Mouse (Mus musculus): ENCODE results near the gene Rcan1. TPM values are rescaled to one million over a fixed set of nuclear protein-coding genes. Genes with fewer than 3 reads are reported as not detected.

Rcan1 gene
- polyA plus RNA-seq, 1 experiment from 2014 or later = 103 TPM

GRCm38 (mm10) chr16:92430731-92431130, 39.9 kb downstream of the Rcan1 start:
- Histone ChIP-seq H3K36me3 (peaks cover 24% of the 10 kb centered on the region), H3K4me3 (no peak overlapping the region), H3K27me3 (replicated peaks) (no peaks in the 10 kb centered on the region), H3K4me2 (no peak overlapping the region), H3K9me3 (no peaks in the 10 kb centered on the region), H3K9ac (no peak overlapping the region), H3K27ac (replicated peaks) (peak overlapping the region; percentile 100), H3K4me1 (peaks cover 93% of the 10 kb centered on the region)
- ATAC-seq (ENCODE audit: extremely low read depth, insufficient number of reproducible peaks, low FRiP score, low TSS enrichment) = no peak
- WGBS = 77% methylated on average over 8 of the region's 8 CpGs

- peak; percentile 71; the same call in 1 of the 2 replicates for ATAC-seq (ENCODE audit: extremely low read depth, insufficient number of reproducible peaks, low FRiP score, low TSS enrichment)
- Histone ChIP-seq H3K4me1 (peaks cover 93% of the 10 kb centered on the region), H3K9me3 (no peaks in the 10 kb centered on the region), H3K4me3 (peak overlapping the region; percentile 26; the same call in 1 of the 2 replicates), H3K36me3 (peaks cover 22% of the 10 kb centered on the region), H3K4me2 (peak overlapping the region; percentile 60), H3K9ac (peak overlapping the region; percentile 78), H3K27ac (replicated peaks) (peak overlapping the region; percentile 100), H3K27me3 (replicated peaks) (no peaks in the 10 kb centered on the region)
- 8% methylated on average over 19 of the region's 19 CpGs for WGBS
These were observed 42.3 kb downstream of the Rcan1 start for GRCm38 (mm10) chr16:92428197-92428950.

- Histone ChIP-seq H3K9ac (peak overlapping the region; percentile 78), H3K4me1 (peaks cover 93% of the 10 kb centered on the region)
- ATAC-seq (ENCODE audit: extremely low read depth, insufficient number of reproducible peaks, low FRiP score, low TSS enrichment) = no peak
These were observed 44.0 kb downstream of the Rcan1 start for GRCm38 (mm10) chr16:92426708-92427107.

GRCm38 (mm10) chr16:92425875-92426274, 44.8 kb downstream of the Rcan1 start:
- Histone ChIP-seq H3K36me3 (0 out of 2 replicates have a peak, but pooled peaks cover 4% of the 10 kb centered on the region), H3K9ac (peak overlapping the region; percentile 78), H3K27ac (replicated peaks) (peak overlapping the region; percentile 100), H3K9me3 (no peaks in the 10 kb centered on the region), H3K27me3 (replicated peaks) (no peaks in the 10 kb centered on the region), H3K4me1 (peaks cover 93% of the 10 kb centered on the region), H3K4me3 (no peak overlapping the region), H3K4me2 (no peak overlapping the region)
- 76% methylated on average over 11 of the region's 11 CpGs for WGBS
- ATAC-seq (ENCODE audit: extremely low read depth, insufficient number of reproducible peaks, low FRiP score, low TSS enrichment) = no peak

More at GRCm38 (mm10) chr16:92426708-92427107, 44.0 kb downstream of the Rcan1 start:
- peak overlapping the region; percentile 100 for H3K27ac ChIP-seq (replicated peaks)
- H3K9me3 ChIP-seq = no peaks in the 10 kb centered on the region
- no peak overlapping the region for H3K4me3 ChIP-seq
- H3K4me2 ChIP-seq = peak overlapping the region; percentile 5; the same call in 1 of the 2 replicates
- no peaks in the 10 kb centered on the region for H3K27me3 ChIP-seq (replicated peaks)
- WGBS = 19% methylated on average over 6 of the region's 6 CpGs
- 0 out of 2 replicates have a peak, but pooled peaks cover 10% of the 10 kb centered on the region for H3K36me3 ChIP-seq

GRCm38 (mm10) chr16:92423363-92423762, 47.3 kb downstream of the Rcan1 start:
- ATAC-seq (ENCODE audit: extremely low read depth, insufficient number of reproducible peaks, low FRiP score, low TSS enrichment) = no peak

GRCm38 (mm10) chr16:92422435-92423362, 48.0 kb downstream of the Rcan1 start:
- no peaks in the 10 kb centered on the region for H3K9me3 ChIP-seq
- H3K4me3 ChIP-seq = no peak overlapping the region
- H3K27me3 ChIP-seq (replicated peaks) = no peaks in the 10 kb centered on the region
- peak overlapping the region; percentile 73 for H3K27ac ChIP-seq (replicated peaks)
- 0 out of 2 replicates have a peak, but pooled peaks cover under 1% of the 10 kb centered on the region for H3K36me3 ChIP-seq
- peaks cover 74% of the 10 kb centered on the region for H3K4me1 ChIP-seq
- no peak overlapping the region for H3K4me2 ChIP-seq
- H3K9ac ChIP-seq = peak overlapping the region; percentile 42
- 71% methylated on average over 13 of the region's 13 CpGs for WGBS
- ATAC-seq (ENCODE audit: extremely low read depth, insufficient number of reproducible peaks, low FRiP score, low TSS enrichment) = no peak

More at GRCm38 (mm10) chr16:92423363-92423762, 47.3 kb downstream of the Rcan1 start:
- 45% methylated on average over 10 of the region's 10 CpGs for WGBS
- no peaks in the 10 kb centered on the region for H3K36me3 ChIP-seq
- H3K27me3 ChIP-seq (replicated peaks) = no peaks in the 10 kb centered on the region
- H3K4me1 ChIP-seq = peaks cover 77% of the 10 kb centered on the region
- H3K9me3 ChIP-seq = no peaks in the 10 kb centered on the region
- H3K27ac ChIP-seq (replicated peaks) = peak overlapping the region; percentile 73
- H3K4me3 ChIP-seq = no peak overlapping the region
- H3K9ac ChIP-seq = peak overlapping the region; percentile 42
- no peak overlapping the region for H3K4me2 ChIP-seq

GRCm38 (mm10) chr16:92421147-92421934, 49.3 kb downstream of the Rcan1 start:
- 0 out of 2 replicates have a peak, but pooled peaks cover 4% of the 10 kb centered on the region for H3K36me3 ChIP-seq
- peak overlapping the region; percentile 37; the same call in 1 of the 2 replicates for H3K9ac ChIP-seq
- no peak for ATAC-seq (ENCODE audit: extremely low read depth, insufficient number of reproducible peaks, low FRiP score, low TSS enrichment)
- H3K27ac ChIP-seq (replicated peaks) = peak overlapping the region; percentile 63; the same call in 1 of the 2 replicates
- no peaks in the 10 kb centered on the region for H3K27me3 ChIP-seq (replicated peaks)
- H3K4me1 ChIP-seq = peaks cover 68% of the 10 kb centered on the region
- no peak overlapping the region for H3K4me2 ChIP-seq
- no peaks in the 10 kb centered on the region for H3K9me3 ChIP-seq
- H3K4me3 ChIP-seq = no peak overlapping the region
- 60% methylated on average over 13 of the region's 13 CpGs for WGBS

- 85% methylated on average over 5 of the region's 5 CpGs for WGBS
- Histone ChIP-seq H3K9me3 (no peaks in the 10 kb centered on the region), H3K9ac (no peak overlapping the region), H3K4me2 (no peak overlapping the region), H3K4me1 (peaks cover 68% of the 10 kb centered on the region), H3K27me3 (replicated peaks) (no peaks in the 10 kb centered on the region), H3K4me3 (no peak overlapping the region), H3K36me3 (0 out of 2 replicates have a peak, but pooled peaks cover 4% of the 10 kb centered on the region), H3K27ac (replicated peaks) (no peak overlapping the region)
- no peak for ATAC-seq (ENCODE audit: extremely low read depth, insufficient number of reproducible peaks, low FRiP score, low TSS enrichment)
These were observed 50.0 kb downstream of the Rcan1 start for GRCm38 (mm10) chr16:92420641-92421040.

- Histone ChIP-seq H3K4me1 (peaks cover 66% of the 10 kb centered on the region), H3K9me3 (no peaks in the 10 kb centered on the region), H3K27me3 (replicated peaks) (no peaks in the 10 kb centered on the region), H3K36me3 (0 out of 2 replicates have a peak, but pooled peaks cover 4% of the 10 kb centered on the region), H3K4me2 (no peak overlapping the region), H3K9ac (no peak overlapping the region), H3K4me3 (no peak overlapping the region), H3K27ac (replicated peaks) (0 out of 2 replicates have a peak overlapping the region, but pooled peaks have one; percentile 24)
- ATAC-seq (ENCODE audit: extremely low read depth, insufficient number of reproducible peaks, low FRiP score, low TSS enrichment) = no peak
- 89% methylated on average over 12 of the region's 12 CpGs for WGBS
These were observed 51.6 kb downstream of the Rcan1 start for GRCm38 (mm10) chr16:92419099-92419498.

GRCm38 (mm10) chr16:92417267-92417666, 53.4 kb downstream of the Rcan1 start:
- H3K4me1 ChIP-seq = peaks cover 61% of the 10 kb centered on the region
- no peak overlapping the region for H3K4me2 ChIP-seq
- WGBS = 83% methylated on average over 2 of the region's 2 CpGs

More at GRCm38 (mm10) chr16:92417267-92417666, 53.4 kb downstream of the Rcan1 start:
- no peak for ATAC-seq (ENCODE audit: extremely low read depth, insufficient number of reproducible peaks, low FRiP score, low TSS enrichment)
- no peaks in the 10 kb centered on the region for H3K9me3 ChIP-seq
- H3K9ac ChIP-seq = no peak overlapping the region
- H3K36me3 ChIP-seq = 0 out of 2 replicates have a peak, but pooled peaks cover 4% of the 10 kb centered on the region
- no peaks in the 10 kb centered on the region for H3K27me3 ChIP-seq (replicated peaks)
- H3K4me3 ChIP-seq = no peak overlapping the region
- H3K27ac ChIP-seq (replicated peaks) = no peak overlapping the region

All from heart, embryonic 13.5 days (tissue).